Mouse (Mus musculus) midbrain, embryonic 10.5 days (tissue): ENCODE measurements at regions not wholly inside any gene's neighbourhood (a gene's known extent, or its start where the extent isn't known, plus 50 kb on each side); places are given as distances from the start of the nearest gene placed in this dataset.

Experiments used
- DNase-seq: peaks from one replicate; pipeline ENCODE4 v3.0.0-alpha.2; 2017; ENCODE audit warnings: low spot score
- H3K27ac ChIP-seq: fragments of 300-500 bp; sonication (generic); replicated peaks from 2 replicates; pipeline ENCODE4 v1.5.1; 2016; ENCODE audit warnings: mild to moderate bottlenecking
- H3K27me3 ChIP-seq: fragments of 300-500 bp; sonication (generic); 2 replicates; pipeline ENCODE4 v1.6.1; 2016; ENCODE audit warnings: low read depth, mild to moderate bottlenecking; ENCODE audit not compliant: poor library complexity, severe bottlenecking
- H3K36me3 ChIP-seq: fragments of 300-500 bp; sonication (generic); 2 replicates; pipeline ENCODE4 v1.6.1; 2016; ENCODE audit warnings: mild to moderate bottlenecking, moderate library complexity
- H3K4me1 ChIP-seq: fragments of 300-500 bp; sonication (generic); 2 replicates; pipeline ENCODE4 v1.6.1; 2016
- H3K4me3 ChIP-seq: fragments of 300-500 bp; sonication (generic); 2 replicates; pipeline ENCODE4 v1.5.1; 2016; ENCODE audit warnings: mild to moderate bottlenecking, moderate library complexity
- H3K9me3 ChIP-seq: fragments of 300-500 bp; sonication (generic); replicated peaks from 2 replicates; pipeline ENCODE4 v1.6.1; 2016; ENCODE audit warnings: mild to moderate bottlenecking
- WGBS: fragments of 180-500 bp; shearing (Covaris S2); methylation state at CpG from one replicate; pipeline ENCODE4 v1.1.7; 2016; 5-methylcytosine and 5-hydroxymethylcytosine counted together

- no peaks in the 10 kb centered on the region for H3K9me3 ChIP-seq
- no peak overlapping the region for H3K4me3 ChIP-seq
- no peaks in the 10 kb centered on the region for H3K27me3 ChIP-seq
- WGBS, result 94% methylated on average over 13 of the region's 13 CpGs
- no peaks in the 10 kb centered on the region for H3K36me3 ChIP-seq
- H3K27ac ChIP-seq, result no peak overlapping the region
- no peak for DNase-seq
- H3K4me1 ChIP-seq, result peaks cover 10% of the 10 kb centered on the region
Measured at GRCm38 (mm10) chr2:44462619-44463329, 464.7 kb downstream of the Gtdc1 start.

- Histone ChIP-seq H3K36me3 (no peaks in the 10 kb centered on the region), H3K4me1 (peaks cover 10% of the 10 kb centered on the region), H3K4me3 (no peak overlapping the region), H3K27ac (peak overlapping the region; percentile 38; the same call in 1 of the 2 replicates), H3K9me3 (no peaks in the 10 kb centered on the region), H3K27me3 (no peaks in the 10 kb centered on the region)
- no peak for DNase-seq
- WGBS, result 74% methylated on average over 16 of the region's 16 CpGs
Measured at GRCm38 (mm10) chr2:44461289-44462250, 465.9 kb downstream of the Gtdc1 start.

DNA sequence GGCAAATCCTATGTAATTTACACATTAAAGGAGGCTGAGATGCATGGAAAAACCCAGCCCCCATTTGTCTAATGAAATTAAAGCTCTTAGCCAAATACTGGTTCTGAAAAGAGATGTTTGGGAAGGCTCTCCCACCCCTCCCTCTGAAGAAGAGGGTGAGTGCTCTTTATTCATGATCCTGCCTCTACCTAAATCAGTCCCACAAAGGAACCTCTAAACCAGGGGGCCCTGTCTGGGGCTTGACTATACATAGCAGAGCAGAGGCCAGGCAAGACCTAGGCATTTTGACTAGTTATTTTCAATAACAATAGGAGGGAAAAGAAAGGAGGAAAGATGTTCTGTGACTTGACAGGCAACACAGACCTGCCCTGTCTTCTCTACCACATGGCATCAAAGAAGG lies 478.0 kb downstream of the Gtdc1 start:
- H3K9me3 ChIP-seq, result no peaks in the 10 kb centered on the region
- peak overlapping the region; percentile 61 for H3K27ac ChIP-seq
- H3K36me3 ChIP-seq, result no peaks in the 10 kb centered on the region
- H3K27me3 ChIP-seq, result no peaks in the 10 kb centered on the region
- peaks cover 23% of the 10 kb centered on the region for H3K4me1 ChIP-seq
- DNase-seq, result peak; percentile 42
- no peak overlapping the region for H3K4me3 ChIP-seq
